Mouse (Mus musculus) forebrain, postnatal 0 days (tissue): ENCODE data around the gene Adamts18. TPM values are rescaled to one million over a fixed set of nuclear protein-coding genes. Genes with fewer than 3 reads are reported as not detected.

Experiments
- ATAC-seq: fragments of 200-750 bp; cut with Nextera tagmentation; 2 replicates; pipeline ENCODE4 v1.8.0; 2017; ENCODE audit warnings: mild to moderate bottlenecking, moderate library complexity
- DNase-seq: peaks from one replicate; pipeline ENCODE4 v3.0.0-alpha.2; 2015
- H3K27ac ChIP-seq: fragments of 300-500 bp; sonication (generic); 2 replicates; pipeline ENCODE4 v1.5.1; 2014; ENCODE audit warnings: low read depth, mild to moderate bottlenecking, antibody characterized with exemption, low read length, moderate library complexity, mixed read lengths
- H3K27me3 ChIP-seq: fragments of 300-500 bp; sonication (generic); 2 replicates; pipeline ENCODE4 v1.6.1; 2014; ENCODE audit warnings: mild to moderate bottlenecking, low read length, mixed read lengths; ENCODE audit not compliant: insufficient read depth
- H3K36me3 ChIP-seq: fragments of 300-500 bp; sonication (generic); 2 replicates; pipeline ENCODE4 v1.6.1; 2014; ENCODE audit warnings: mild to moderate bottlenecking, moderate library complexity; ENCODE audit not compliant: insufficient read depth
- H3K4me1 ChIP-seq: fragments of 300-500 bp; sonication (generic); 2 replicates; pipeline ENCODE4 v1.6.1; 2014; ENCODE audit warnings: antibody characterized with exemption; ENCODE audit not compliant: insufficient read depth
- H3K4me2 ChIP-seq: fragments of 300-500 bp; sonication (generic); 2 replicates; pipeline ENCODE4 v1.6.1; 2014; ENCODE audit warnings: low read depth, mild to moderate bottlenecking, moderate library complexity
- H3K4me3 ChIP-seq: fragments of 300-500 bp; sonication (generic); 2 replicates; pipeline ENCODE4 v1.5.1; 2014; ENCODE audit warnings: low read depth, low read length, mixed read lengths
- H3K9ac ChIP-seq: fragments of 300-500 bp; sonication (generic); 2 replicates; pipeline ENCODE4 v1.6.1; 2014; ENCODE audit warnings: mild to moderate bottlenecking
- H3K9me3 ChIP-seq: fragments of 300-500 bp; sonication (generic); 2 replicates; pipeline ENCODE4 v1.6.1; 2016; ENCODE audit warnings: low read length
- CTCF ChIP-seq: sonication (generic); IDR thresholded peaks from 2 replicates; pipeline ENCODE4 v1.5.1; 2016; ENCODE audit warnings: antibody characterized with exemption, control low read depth, low read depth
- WGBS: fragments of 180-500 bp; shearing (Covaris S2); extraction: QIAGEN DNeasy Blood & Tissue Kit; methylation state at CpG from one replicate; pipeline ENCODE4 v1.1.7; 2014; 5-methylcytosine and 5-hydroxymethylcytosine counted together
- polyA plus RNA-seq: library from polyadenylated mRNA; unstranded; fragments of >200 nt; fragmentation: Nextera tagmentation; extraction: Ambion mirVana; gene quantifications from 2 replicates; pipeline ENCODE4 v1.2.1, GENCODE M21; 2015
- total RNA-seq: library from RNA; depleted of rRNA; stranded (reverse); fragments of >200 nt; gene quantifications from 2 replicates; pipeline ENCODE4 v1.2.3, GENCODE M21; 2014

Adamts18 gene
- total and polyA plus RNA-seq, 2 experiments from 2014 or later, result 4.7 to 8.9 TPM

GRCm38 (mm10) chr8:113878411-113879006 is 30.0 kb upstream of the Adamts18 start:
- Histone ChIP-seq H3K27me3 (no peaks in the 10 kb centered on the region), H3K4me2 (no peak overlapping the region), H3K4me3 (no peak overlapping the region), H3K9me3 (no peaks in the 10 kb centered on the region), H3K27ac (no peak overlapping the region), H3K36me3 (no peaks in the 10 kb centered on the region), H3K4me1 (no peaks in the 10 kb centered on the region), H3K9ac (no peak overlapping the region)
- WGBS, result 87% methylated on average over 3 of the region's 3 CpGs
- DNase-seq (no peak), ATAC-seq (no peak)
- no peak for TF ChIP-seq CTCF

GRCm38 (mm10) chr8:113873446-113874120 is 25.0 kb upstream of the Adamts18 start:
- Histone ChIP-seq H3K36me3 (no peaks in the 10 kb centered on the region), H3K4me3 (no peak overlapping the region), H3K27ac (peak overlapping the region; percentile 35; the same call in 1 of the 2 replicates), H3K9ac (no peak overlapping the region), H3K4me1 (no peaks in the 10 kb centered on the region), H3K4me2 (no peak overlapping the region), H3K9me3 (no peaks in the 10 kb centered on the region), H3K27me3 (no peaks in the 10 kb centered on the region)
- peak; percentile 96 for ATAC-seq
- WGBS, result 56% methylated on average over 12 of the region's 12 CpGs
- peak; percentile 95 for DNase-seq
- no peak for TF ChIP-seq CTCF

GRCm38 (mm10) chr8:113872436-113872835 is 23.9 kb upstream of the Adamts18 start:
- Histone ChIP-seq H3K27me3 (no peaks in the 10 kb centered on the region), H3K4me3 (no peak overlapping the region), H3K27ac (no peak overlapping the region), H3K9me3 (no peaks in the 10 kb centered on the region), H3K4me1 (no peaks in the 10 kb centered on the region), H3K4me2 (no peak overlapping the region), H3K9ac (no peak overlapping the region), H3K36me3 (no peaks in the 10 kb centered on the region)
- no peak for TF ChIP-seq CTCF
- 82% methylated on average over 6 of the region's 6 CpGs for WGBS
- DNase-seq (no peak), ATAC-seq (no peak)

GRCm38 (mm10) chr8:113866530-113866929 is 18.0 kb upstream of the Adamts18 start:
- Histone ChIP-seq H3K4me3 (no peak overlapping the region), H3K36me3 (no peaks in the 10 kb centered on the region), H3K9me3 (no peaks in the 10 kb centered on the region), H3K27me3 (no peaks in the 10 kb centered on the region; the same call in 1 of the 2 replicates), H3K4me1 (no peaks in the 10 kb centered on the region), H3K27ac (no peak overlapping the region), H3K9ac (no peak overlapping the region), H3K4me2 (no peak overlapping the region)
- DNase-seq (no peak), ATAC-seq (no peak)
- 59% methylated on average over 4 of the region's 4 CpGs for WGBS
- TF ChIP-seq CTCF, result no peak

GRCm38 (mm10) chr8:113865326-113866093 is 17.0 kb upstream of the Adamts18 start:
- Histone ChIP-seq H3K27ac (no peak overlapping the region), H3K9ac (no peak overlapping the region), H3K27me3 (no peaks in the 10 kb centered on the region; the same call in 1 of the 2 replicates), H3K4me2 (no peak overlapping the region), H3K36me3 (no peaks in the 10 kb centered on the region), H3K4me3 (no peak overlapping the region), H3K4me1 (no peaks in the 10 kb centered on the region), H3K9me3 (no peaks in the 10 kb centered on the region)
- no peak for TF ChIP-seq CTCF
- DNase-seq, result no peak
- 0 out of 2 replicates have a peak, but pooled peaks have one; percentile 18 for ATAC-seq
- WGBS, result 47% methylated on average over 13 of the region's 13 CpGs

GRCm38 (mm10) chr8:113859890-113860683 is 11.5 kb upstream of the Adamts18 start:
- H3K4me1 ChIP-seq, result no peaks in the 10 kb centered on the region
- no peak overlapping the region for H3K9ac ChIP-seq
- no peaks in the 10 kb centered on the region; the same call in 1 of the 2 replicates for H3K27me3 ChIP-seq
- ATAC-seq, result no peak
- no peak for DNase-seq
- no peaks in the 10 kb centered on the region for H3K9me3 ChIP-seq
- no peak overlapping the region for H3K4me2 ChIP-seq
- H3K4me3 ChIP-seq, result no peak overlapping the region
- 93% methylated on average over 12 of the region's 12 CpGs for WGBS
- no peak for TF ChIP-seq CTCF
- no peaks in the 10 kb centered on the region for H3K36me3 ChIP-seq
- no peak overlapping the region for H3K27ac ChIP-seq
